Mouse (Mus musculus) ES-CJ7 (cell line): ENCODE measurements at regions not wholly inside any gene's neighbourhood (a gene's known extent, or its start where the extent isn't known, plus 50 kb on each side); places are given as distances from the start of the nearest gene placed in this dataset.

ENCODE experiments used
- DNase-seq: peaks from one replicate; pipeline ENCODE4 v3.0.0; 2011; ENCODE audit warnings: low read depth, low spot score

DNA sequence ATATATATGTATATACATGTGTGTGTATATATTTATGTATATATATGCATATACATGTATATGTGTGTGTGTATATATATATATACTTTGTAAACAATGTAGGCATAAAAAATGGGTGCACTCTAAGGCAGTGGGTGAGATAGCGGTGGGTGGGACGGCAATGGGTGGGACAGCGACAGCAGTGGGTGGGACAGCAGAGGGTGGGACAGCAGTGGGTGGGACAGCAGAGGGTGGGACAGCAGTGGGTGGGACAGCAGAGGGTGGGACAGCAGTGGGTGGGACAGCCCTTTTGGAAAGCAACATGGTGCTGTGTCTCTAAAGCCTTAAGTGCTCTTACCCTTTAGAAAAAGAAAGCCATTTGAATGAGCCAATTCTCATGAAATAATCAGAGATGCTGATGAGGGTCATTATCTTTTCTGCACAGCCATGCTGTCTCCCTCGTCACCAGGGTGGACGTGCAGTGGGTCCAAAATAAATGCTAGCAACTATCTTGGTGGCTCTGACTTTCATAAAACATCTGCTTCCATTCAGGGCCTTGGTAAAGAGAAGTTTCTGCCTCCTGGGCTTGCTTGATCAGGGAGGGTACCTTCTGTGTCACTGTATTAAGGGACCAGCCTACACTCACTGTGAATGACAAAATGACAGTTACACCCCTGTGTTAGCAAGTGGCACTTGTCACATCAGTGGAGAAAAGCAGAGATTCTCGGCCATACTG lies 119.3 kb upstream of the Slc44a1 start:
- no peak for DNase-seq

GRCm38 (mm10) chr4:53319051-53319450 lies 121.2 kb upstream of the Slc44a1 start:
- no peak for DNase-seq

GRCm38 (mm10) chr4:53318181-53318580 lies 122.0 kb upstream of the Slc44a1 start:
- no peak for DNase-seq

DNA sequence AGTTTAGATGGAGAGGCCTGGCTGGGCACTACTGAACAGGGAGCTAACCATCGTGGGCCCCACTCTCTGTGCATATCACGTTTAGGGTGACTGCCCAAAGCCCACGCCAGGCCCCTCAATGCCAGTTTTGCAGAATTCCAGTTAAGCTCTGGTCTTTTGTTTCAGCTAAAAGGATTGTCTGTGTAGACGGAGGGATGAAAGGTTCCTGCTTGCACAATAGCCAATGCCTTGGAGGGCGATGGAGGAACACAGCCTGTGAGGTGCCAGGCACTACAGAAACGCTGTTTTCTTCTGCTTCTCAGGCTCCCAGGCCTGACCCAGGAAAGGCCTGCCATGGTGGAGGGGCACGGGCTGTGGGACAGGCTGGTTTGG lies 122.8 kb upstream of the Slc44a1 start:
- DNase-seq = no peak

- DNase-seq = no peak
These were observed 123.3 kb upstream of the Slc44a1 start for GRCm38 (mm10) chr4:53316796-53317452.

DNA sequence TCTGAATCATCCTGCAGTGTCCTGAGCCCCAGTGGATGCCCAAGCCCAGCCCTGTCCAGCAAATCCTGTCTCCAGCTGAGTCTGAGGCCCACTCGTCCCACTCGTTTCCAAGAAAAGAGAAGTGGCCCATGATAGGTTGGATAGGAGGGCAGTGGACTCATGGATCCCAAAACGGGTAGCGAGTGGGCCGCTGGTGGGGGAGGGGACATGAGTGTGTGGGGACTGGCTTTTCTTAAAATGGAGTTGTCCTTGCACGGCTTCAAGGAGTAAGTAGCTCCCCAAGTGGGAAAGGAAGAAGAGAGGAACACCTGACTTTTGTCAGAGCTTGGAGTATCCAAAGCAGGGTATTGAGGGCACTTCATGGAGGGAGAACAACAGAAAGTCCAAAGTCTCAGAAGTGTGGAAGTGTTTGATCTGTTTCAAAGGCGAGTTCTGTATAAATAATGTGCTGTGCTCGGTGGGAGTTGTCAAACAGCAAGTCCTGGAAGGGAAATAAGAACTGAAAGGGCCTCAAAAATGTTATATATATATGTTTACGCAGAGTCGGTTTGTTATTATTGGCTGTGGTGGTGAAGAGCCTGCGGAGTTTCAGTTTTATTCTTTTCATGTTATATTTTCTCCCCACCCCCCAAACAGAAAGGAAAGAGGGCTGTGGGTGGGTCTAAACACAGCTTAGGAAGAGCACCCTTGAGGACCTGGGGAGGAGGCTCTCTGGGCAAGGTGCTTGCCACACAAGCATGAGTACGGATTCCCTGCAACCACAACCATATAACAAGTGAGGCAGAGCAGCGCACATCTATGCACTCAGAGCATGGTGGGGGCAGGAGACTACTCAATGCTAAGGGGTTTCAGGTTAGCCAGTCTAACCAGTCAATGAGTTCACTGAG lies 124.1 kb upstream of the Slc44a1 start:
- no peak for DNase-seq

DNA sequence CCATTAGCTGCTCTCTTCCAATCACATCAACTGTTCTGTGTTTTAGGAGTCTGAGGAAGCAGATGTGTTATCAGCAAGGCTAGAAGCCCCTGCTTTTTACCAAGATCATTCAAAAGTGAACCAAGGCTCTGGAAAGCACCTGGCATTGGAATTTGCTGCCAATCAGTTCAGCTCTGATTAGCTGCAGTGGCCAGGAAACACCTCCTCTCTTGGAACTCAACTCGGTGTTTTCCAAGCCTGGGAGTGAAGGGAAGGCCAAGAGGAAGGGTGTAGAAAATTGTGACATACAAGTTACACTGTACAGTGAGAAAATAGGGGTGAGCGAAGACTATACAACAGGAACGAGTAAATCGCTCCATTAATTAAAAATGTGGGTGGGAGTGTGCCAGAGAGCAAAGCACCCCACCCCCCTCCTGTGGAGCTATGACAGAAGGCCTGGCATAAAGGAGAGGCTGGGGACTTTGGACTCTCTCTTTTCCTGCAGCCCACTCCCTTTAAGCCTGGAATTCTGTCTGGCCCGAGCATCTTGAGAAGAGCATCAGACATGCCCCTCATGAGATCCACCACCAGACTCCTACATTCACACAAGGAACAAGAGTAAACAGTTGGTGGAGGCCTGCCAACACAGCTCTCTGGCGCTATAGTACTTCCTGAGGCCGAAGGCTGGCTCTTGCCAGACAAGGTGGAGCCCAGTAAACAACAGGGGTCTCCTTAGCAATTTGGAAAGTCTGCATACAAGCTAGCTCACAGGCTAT lies 124.9 kb upstream of the Slc44a1 start:
- DNase-seq = no peak

DNA sequence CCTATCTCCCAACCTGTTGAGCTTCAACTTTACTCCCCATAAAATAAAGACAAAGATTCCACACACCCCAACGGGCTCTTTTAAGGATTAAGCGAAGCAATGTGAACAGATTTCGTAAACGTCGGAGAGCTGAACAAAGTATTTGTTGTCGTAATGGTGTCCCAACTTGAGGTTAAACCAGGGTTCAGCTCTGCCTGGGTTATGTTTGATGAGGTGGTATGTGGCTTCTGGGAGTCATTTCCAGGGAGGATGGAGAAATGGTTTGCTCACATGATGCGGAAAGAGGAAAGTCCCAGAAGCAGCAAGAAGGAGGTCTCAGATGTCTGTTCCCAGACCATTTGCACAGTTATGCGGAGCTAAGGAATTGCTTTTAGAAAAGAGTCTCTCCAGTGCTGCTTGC lies 126.1 kb upstream of the Slc44a1 start:
- no peak for DNase-seq

DNA sequence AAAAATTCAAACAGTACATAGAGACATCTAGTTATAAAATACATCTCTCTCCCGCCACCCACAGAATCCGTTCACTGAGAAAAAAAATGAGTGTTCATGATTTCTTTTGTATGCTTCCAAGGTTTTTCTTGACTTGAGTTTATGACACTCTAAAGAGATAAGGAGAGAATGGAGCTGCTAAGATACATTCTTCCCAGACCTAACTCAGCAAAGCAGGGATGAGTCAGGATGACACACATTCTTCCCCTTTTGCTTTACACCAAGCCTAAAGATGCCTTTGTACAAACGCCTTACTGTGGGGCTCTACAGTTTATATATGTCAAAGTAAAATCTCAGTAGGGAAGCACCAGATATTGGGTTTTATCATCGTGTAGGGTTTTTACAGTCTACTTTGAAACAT lies 133.1 kb upstream of the Slc44a1 start:
- no peak for DNase-seq

DNA sequence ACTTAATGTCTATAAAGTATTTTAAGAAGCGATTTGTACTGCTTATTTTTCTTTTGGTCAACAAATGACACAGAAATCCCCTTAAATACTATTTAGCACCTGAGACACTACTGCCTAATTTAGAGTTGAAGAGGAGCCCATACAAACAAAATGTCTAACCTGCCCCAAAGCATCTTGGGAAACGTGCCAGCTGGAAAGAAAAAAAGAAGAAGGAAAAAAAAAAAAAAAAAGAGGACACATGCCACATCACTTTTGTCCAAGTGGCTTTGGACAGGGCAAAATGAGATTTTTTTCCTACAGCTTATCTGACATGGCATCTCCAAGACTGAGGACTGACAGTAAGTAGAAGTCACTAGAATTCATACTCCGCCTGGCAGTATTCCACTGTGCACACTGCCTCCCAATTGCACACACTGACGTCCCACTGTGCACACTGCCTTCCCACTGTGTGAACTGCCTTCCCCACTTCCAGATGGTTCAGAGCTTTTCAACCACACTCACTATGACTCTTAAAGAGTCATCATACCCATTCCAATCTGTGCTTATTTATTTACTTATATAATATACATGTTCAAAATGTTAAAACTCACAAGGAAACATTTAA lies 135.3 kb upstream of the Slc44a1 start:
- no peak for DNase-seq

- no peak for DNase-seq
These were observed 135.9 kb upstream of the Slc44a1 start for GRCm38 (mm10) chr4:53304290-53304654.

DNA sequence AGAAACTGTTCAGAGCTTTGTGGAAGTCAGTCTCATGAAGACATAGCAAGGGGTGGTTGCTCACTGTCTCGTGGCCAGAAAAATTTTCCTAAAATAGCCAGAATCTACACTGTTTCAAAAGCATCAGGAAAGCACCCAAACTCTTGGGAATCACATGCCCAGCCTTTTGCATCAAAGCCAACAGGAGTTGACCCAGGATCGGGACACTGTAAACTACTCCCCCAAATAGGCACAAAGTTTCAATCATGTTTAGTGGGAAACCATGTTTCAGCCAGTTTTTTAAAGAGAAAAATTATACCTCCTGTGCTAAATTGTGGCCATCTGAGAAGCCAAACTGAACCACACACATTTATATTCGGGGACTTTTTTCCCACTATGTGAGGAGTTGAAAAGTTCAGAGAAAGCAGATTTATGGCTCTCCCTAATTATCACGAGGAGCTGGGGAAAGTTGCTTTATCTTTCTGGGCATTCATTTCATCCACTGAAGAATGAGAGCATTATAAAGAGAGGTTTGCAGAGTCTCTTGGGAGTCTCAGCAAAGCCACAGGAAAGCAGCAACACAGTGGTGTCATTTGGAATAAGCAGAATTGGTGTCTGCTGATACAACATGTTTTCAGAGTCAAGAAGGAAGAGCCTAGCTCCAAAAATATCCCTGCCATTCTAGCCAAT lies 136.5 kb upstream of the Slc44a1 start:
- no peak for DNase-seq

GRCm38 (mm10) chr4:53297975-53298374 lies 138.3 kb upstream of the Abca1 start:
- DNase-seq = no peak

DNA sequence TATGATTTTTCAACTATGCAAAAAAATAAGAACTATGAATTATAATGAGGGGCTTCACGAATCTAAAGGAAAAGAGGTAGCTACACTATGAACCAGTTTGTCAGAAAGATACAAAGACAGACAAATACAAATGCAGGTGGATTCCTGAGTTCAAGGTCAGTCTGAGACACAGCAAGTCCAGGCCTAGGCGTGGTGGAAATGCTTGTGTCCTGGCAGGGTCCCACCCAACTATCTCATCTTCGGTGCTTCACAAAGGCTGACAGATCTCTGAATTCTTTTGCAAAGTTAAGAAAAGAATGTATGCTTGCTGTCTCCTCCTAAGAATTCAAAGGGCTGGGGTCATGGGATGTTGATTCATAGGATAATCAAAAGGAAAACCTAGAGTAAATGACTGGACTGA lies 132.9 kb upstream of the Abca1 start:
- DNase-seq = peak; percentile 55

- DNase-seq = no peak
These were observed 118.2 kb upstream of the Abca1 start for GRCm38 (mm10) chr4:53277741-53278525.

GRCm38 (mm10) chr4:53270433-53270832 lies 110.7 kb upstream of the Abca1 start:
- DNase-seq = no peak

DNA sequence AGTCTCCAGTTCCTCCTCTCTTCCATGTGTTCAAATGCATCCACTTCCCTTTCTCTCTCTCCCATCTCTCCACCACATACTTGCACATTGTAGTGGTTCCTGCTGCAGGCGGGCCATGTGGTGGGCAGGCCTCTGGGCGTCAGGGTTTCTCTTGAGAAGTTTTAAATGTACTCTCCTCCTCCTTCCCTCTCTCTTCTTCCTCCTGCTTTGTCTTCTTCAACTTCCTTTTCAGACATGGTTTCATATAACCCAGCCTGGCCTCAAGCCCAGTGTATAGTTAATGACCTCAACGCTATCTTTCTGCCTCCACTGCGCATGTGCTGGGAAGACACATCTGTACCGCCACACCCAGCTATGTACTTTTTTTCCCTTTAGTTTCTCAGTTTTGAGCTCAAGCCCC lies 110.3 kb upstream of the Abca1 start:
- DNase-seq = no peak

GRCm38 (mm10) chr4:53269251-53269842 lies 109.7 kb upstream of the Abca1 start:
- DNase-seq = no peak

DNA sequence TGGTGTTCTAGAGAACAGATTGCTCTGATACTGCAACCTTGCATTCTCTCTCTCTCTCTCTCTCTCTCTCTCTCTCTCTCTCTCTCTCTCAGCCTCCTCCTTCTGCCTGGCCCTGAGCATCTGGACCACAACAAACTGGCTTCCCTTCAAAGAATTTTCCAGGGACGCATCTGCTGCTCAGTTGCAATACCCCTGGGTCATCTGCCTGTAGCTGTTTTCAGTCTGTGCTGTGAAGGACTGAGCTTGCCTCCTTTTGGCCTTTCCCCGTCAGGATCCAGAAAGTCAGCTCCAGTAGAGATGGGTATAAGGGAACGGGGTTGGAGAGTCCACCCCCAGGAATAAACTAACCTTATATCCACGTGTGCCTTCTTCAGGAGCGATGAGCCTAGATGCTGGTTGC lies 105.2 kb upstream of the Abca1 start:
- no peak for DNase-seq

GRCm38 (mm10) chr4:53264501-53264900 lies 104.8 kb upstream of the Abca1 start:
- DNase-seq = no peak
